Mouse (Mus musculus) 3T3-L1 (cell line): Measurements from ENCODE around the gene Abtb1.

Experiments
- DNase-seq: peaks from one replicate; pipeline ENCODE4 v3.0.0-alpha.2; 2015; ENCODE audit warnings: low read depth, low spot score

Gene Abtb1

GRCm38 (mm10) chr6:88803957-88804695 lies 37.7 kb downstream of the Abtb1 start:
- peak; percentile 18 for DNase-seq

- DNase-seq: no peak
Observed at GRCm38 (mm10) chr6:88803051-88803450, 38.7 kb downstream of the Abtb1 start.

- DNase-seq: no peak
Observed at GRCm38 (mm10) chr6:88800735-88801134, 41.0 kb downstream of the Abtb1 start.

- no peak for DNase-seq
Observed at GRCm38 (mm10) chr6:88800191-88800590, 41.6 kb downstream of the Abtb1 start.

- DNase-seq: no peak
Observed at GRCm38 (mm10) chr6:88794561-88794971, 47.2 kb downstream of the Abtb1 start.

- no peak for DNase-seq
Observed at GRCm38 (mm10) chr6:88793872-88794271, 47.9 kb downstream of the Abtb1 start.

- no peak for DNase-seq
Observed at GRCm38 (mm10) chr6:88793243-88793642, 48.5 kb downstream of the Abtb1 start.

- no peak for DNase-seq
Observed at GRCm38 (mm10) chr6:88792147-88792691, 49.6 kb downstream of the Abtb1 start.

- no peak for DNase-seq
Observed at GRCm38 (mm10) chr6:88791299-88791698, 50.5 kb downstream of the Abtb1 start.

GRCm38 (mm10) chr6:88788219-88788618 lies 53.6 kb downstream of the Abtb1 start:
- DNase-seq: no peak

GRCm38 (mm10) chr6:88787496-88787895 lies 54.3 kb downstream of the Abtb1 start:
- no peak for DNase-seq

GRCm38 (mm10) chr6:88786732-88787445 lies 54.9 kb downstream of the Abtb1 start:
- DNase-seq: no peak
